Mouse (Mus musculus) left cerebral cortex, postnatal 10 days (tissue): ENCODE results near the gene Fam20c. TPM values are rescaled to one million over a fixed set of nuclear protein-coding genes. Genes with fewer than 3 reads are reported as not detected.

ENCODE experiments used
- DNase-seq, 2 experiments: peaks; one replicate each; pipeline ENCODE4 v3.0.0; 2021 to 2022; ENCODE audit warnings: low spot score in 2 of 2, mixed read lengths in 1 of 2; ENCODE audit errors: extremely low spot score in 1 of 2
- intact Hi-C: fragments of 180-260 bp; cut with DNase I; formaldehyde crosslinking; loops from one replicate; pipeline ENCODE4 v1.15.1; 2025
- total RNA-seq, 2 experiments: library from RNA; stranded (reverse); gene quantifications; 2 replicates each; pipeline ENCODE4 v1.2.3; 2021

The Fam20c gene
- 10 to 100 TPM; 49.0 to 49.2 TPM for total RNA-seq

DNA sequence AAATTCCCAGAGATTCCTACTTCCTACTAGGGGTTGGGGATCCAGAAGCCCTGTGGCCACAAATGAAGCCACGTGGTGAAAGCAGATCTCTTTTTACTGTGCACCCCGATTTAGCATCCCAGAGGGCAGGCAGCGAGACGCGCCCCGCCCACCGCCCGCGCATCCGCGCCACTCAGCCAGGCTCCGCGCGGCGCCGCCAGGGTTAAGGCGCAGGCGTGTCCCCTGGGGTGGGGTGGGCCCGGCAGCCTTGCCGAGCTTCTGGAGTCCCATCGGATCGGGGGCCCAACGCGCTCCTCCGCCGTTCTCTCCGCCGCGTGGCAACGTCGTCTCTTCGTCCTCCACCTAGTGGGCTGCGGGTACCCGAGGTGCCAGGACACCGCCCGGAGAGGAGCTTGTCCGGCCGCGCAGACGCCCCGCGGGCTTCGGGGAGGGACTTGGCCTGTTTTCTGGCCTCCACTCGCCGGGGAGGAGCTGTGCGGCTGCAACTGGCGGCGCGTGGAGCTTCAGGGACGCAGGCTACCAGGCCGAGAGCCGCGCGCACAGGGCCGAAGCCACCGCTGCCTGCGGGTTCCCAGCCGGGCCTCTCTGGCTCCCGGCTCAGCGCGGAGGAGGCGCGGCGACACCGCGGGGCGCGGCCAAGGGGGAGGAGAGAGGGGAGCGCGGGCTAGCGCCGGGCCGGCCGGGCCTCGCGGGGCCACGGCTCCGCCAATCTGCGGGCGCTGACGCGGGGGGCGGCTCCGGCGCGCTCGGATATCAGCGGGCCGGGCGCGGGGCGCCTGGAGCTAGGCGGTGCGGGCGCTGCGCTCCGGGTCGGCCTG is at the start of gene Fam20c:
Fam20c (plus strand) TSS at position 212 of the 818 bp plus-strand sequence.
- peak; percentile 68 to 92 for DNase-seq
- intact Hi-C loops: no loop called here

DNA sequence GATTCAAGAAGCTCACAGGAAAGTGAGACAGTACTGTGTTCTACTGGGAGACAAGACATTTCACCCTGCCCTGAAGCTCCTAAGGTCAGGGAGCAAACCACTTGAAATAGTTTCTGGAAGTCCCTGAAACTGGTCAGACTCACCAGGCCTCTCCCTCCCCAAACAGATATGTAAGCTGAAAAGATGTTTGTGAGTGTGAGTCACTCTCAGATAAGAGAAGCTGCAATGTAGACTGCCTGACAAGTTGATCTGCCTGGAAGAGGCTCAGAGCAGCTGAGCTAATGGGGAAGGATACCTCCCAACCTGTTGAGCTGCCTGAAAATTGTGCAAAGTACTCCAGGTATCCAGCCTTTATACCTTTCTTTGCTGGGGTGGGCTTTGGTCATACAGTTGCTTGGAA is 46.9 kb upstream of the Fam20c start:
- no peak for DNase-seq
- intact Hi-C loops: no loop called here

DNA sequence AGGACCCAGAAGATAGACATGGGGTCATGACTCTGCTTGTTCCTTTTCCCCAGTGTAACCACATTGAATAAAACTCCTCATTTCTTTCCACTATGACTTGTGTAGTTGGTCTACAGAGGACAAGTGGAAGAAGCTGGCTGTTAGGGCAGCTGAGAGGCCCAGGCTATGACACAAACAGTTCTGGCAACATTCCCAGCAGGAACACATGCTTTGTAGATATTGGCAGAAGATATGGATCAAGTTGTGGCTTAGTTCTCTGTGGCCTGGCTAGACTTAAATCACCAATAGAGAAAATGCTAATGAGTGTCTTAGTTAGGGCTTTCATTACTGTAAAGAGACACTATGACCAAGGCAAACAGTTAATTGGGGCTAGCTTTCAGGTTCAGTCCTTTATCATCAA is 45.7 kb upstream of the Fam20c start:
- intact Hi-C loops: no loop called here
- no peak for DNase-seq

GRCm38 (mm10) chr5:138715561-138716095 is 38.7 kb upstream of the Fam20c start:
- no peak for DNase-seq
- intact Hi-C loops: no loop called here

- DNase-seq: no peak
- intact Hi-C loops: no loop called here
Measured at GRCm38 (mm10) chr5:138720329-138721190, 33.8 kb upstream of the Fam20c start.

- intact Hi-C loops: no loop called here
Measured at GRCm38 (mm10) chr5:138724417-138724816, 29.9 kb upstream of the Fam20c start.

GRCm38 (mm10) chr5:138725151-138725550 is 29.2 kb upstream of the Fam20c start:
- DNase-seq: no peak
- intact Hi-C loops: no loop called here

More at GRCm38 (mm10) chr5:138724417-138724816, 29.9 kb upstream of the Fam20c start:
- DNase-seq: no peak

- intact Hi-C loops: no loop called here
- no peak for DNase-seq
Measured at GRCm38 (mm10) chr5:138730863-138731262, 23.5 kb upstream of the Fam20c start.

DNA sequence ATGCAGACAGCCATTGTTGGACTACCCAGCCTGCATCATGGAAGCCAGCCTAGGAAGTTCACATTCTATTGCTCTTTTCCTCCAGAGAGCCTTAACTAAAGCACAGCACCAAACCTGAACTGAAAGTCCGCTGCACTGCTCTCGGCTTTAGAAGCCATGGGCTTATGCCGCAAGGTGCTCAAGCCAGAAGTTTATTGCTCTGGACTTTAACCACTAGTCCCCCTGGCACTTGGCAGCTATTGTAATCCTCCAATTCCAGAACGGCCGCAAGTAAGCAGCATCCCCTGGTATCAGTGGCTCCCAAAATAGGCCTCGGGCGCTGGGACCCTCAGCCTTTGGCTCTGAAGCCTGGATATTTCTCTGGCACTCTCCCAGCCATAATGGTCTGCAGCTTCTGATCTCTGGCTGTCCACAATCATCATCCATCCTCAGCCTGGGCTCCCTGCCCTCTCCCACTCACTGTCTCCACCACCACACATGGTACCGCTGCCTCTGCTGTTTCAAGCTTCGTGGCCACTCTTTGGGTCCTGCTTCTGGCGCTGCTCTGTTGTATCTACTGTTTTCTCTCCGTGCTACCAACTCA is 20.9 kb upstream of the Fam20c start:
- intact Hi-C loops: no loop called here

GRCm38 (mm10) chr5:138734018-138734417 is 20.3 kb upstream of the Fam20c start:
- intact Hi-C loops: no loop called here
- DNase-seq: no peak

More for the DNA sequence above, 20.9 kb upstream of the Fam20c start:
- no peak for DNase-seq

DNA sequence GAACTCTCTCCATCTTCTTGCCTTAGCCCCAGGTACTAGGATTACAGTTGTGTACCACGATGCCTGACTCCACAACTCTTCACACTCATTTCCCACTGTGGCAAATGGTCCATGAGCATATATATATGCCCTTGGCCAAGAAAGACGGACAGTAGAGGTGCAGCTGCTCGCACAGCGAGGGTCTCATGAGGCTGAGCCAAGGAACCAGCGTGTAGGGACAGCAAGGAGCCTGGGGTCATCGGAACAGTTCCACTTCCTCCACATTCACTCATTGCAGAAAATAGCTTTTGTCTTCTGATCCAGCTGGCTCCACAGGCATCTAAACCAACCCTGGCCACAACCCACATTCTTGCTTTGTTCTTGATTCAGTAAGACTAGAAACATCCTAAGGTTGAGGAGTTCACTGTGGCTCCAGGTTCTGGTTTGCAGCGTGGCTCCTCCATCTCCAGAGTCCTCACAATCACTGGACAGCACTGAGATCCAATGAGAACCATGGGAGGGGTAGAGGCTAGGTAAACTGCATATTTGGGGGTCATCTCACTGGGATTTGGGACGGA is 19.0 kb upstream of the Fam20c start:
- DNase-seq: peak in 1 of 2 experiments; percentile 44
- intact Hi-C loops: no loop called here

DNA sequence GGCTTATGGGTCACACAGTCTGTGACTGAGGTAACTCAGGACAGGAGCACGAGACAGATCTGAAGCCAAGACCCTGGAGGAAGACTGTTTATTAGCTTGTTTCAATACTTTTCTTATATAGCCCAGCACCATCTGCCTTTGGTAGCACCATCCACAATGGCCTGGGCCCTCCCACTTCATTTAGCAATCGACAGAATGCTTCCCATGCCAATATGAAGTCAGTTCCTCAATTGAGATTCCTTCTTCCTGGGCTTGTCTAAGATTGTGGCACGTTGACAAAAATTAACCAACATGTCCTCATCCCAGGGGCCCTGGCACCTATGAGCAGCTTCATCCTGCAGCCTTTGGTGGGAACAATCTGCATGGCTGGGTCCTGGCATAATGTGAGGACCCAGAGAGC is 14.2 kb upstream of the Fam20c start:
- no peak for DNase-seq
- intact Hi-C loops: no loop called here

- intact Hi-C loops: no loop called here
- DNase-seq: no peak
Measured at GRCm38 (mm10) chr5:138741516-138741915, 12.8 kb upstream of the Fam20c start.

DNA sequence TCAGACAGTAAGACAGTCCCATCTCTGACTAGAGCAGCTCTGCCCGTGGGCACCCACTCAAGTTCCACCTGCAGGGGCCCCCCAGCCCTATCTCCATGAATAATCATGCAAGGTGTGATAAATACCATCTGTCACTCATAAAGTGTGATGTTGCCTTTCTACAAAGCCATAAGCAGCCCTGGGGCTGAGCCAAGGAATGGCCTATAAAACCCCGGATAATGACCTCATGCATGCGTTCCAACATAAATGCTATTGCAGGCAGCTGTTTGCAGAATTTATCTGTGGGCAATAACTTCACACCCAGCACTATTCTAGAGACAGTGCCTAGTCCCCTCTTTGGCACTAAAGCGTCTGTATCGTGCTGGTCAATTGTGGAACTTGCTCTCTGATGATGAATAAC is 12.0 kb upstream of the Fam20c start:
- intact Hi-C loops: no loop called here
- DNase-seq: no peak

- intact Hi-C loops: no loop called here
- no peak for DNase-seq
Measured at GRCm38 (mm10) chr5:138743631-138744030, 10.7 kb upstream of the Fam20c start.

DNA sequence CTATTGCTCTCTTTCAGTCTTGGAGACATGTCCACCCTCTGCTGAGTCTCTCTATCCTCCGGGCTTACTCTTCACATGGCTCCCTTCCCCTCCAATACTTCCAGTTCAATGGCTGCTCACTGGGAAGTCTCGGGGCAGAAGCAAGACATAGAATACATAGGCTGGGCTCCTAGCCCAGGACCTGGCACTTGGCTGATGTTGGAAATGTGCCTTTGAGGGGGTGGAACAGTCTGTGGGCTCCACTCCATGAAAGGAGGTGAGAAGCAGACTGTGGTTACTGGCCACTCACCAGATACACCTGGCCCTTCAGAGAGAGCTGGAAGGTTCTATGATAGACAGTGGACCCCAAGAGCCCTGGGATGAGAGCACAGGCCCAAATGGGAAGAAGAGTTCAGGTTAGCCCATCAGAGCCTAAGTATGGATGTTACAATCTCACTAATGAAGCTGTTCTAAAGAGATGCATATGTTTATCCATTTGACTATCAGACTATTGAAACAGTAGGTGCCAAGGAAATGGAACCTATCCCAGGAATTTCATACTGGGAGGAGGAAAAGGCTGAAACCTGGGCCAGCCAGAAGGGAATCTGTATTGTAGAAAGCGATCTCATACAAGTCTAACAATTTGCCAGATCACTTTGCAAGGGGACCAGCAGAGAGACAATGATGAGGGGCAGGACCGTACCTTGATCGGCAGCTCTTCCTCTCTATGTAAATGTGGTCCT is 8.8 kb upstream of the Fam20c start:
- intact Hi-C loops: no loop called here

DNA sequence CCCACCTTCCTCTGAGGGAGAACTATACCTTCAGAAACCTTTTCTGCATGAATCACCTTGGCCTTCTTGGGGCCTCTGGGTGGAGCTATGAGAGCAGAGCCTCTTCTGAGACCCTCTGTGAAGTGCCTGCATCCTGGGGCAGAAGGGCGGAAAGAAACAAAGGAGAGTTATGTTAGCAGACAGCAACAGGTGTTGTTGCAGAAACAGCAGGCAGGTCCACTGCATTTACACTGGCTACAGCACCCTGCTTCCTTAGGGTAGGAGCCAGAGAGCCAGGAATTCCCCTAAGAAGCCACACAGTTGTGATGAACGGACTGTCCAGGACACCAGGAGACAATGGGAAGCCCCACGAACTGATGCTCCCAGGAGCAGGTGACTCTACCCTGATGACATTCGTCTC is 1.0 kb upstream of the Fam20c start:
- intact Hi-C loops: no loop called here
- no peak for DNase-seq

More for the DNA sequence above, 8.8 kb upstream of the Fam20c start:
- no peak for DNase-seq

GRCm38 (mm10) chr5:138753946-138754302 is 390 bp upstream of the Fam20c start:
- intact Hi-C loops: no loop called here
- DNase-seq: peak in 1 of 2 experiments; percentile 57

GRCm38 (mm10) chr5:138755121-138755452 is 773 bp downstream of the Fam20c start:
- intact Hi-C loops: no loop called here
- DNase-seq: no peak
